Mouse (Mus musculus): Measurements from ENCODE around the gene Smyd1. TPM values are rescaled to one million over a fixed set of nuclear protein-coding genes. Genes with fewer than 3 reads are reported as not detected.

Smyd1 gene
- total RNA-seq (2023) = not detected

GRCm38 (mm10) chr6:71321826-71322283 lies at the start of gene Smyd1:
Gene Smyd1 (minus strand): TSS chr6:71322233.

DNA sequence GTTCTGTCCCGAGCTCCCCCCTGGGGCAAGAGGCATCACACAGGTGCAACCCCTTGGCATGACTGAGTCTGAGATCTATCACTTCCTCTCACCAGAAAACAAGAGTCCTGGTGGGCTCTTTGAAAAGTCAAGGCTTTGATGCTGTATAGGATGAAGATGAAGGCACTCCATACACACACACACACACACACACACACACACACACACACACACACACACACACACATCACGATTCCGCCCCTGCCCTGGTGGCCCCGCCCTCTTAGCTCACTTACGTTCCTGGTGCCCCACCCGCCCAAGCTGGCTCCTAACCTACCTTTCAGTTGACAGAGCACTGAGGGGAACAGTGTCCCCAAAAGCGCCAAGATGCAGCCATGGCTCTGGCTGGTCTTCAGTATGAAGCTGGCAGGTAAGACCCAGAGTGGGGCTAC lies 473 bp upstream of the Smyd1 start, which contains the start of gene Cd8b1:
Gene Cd8b1 (plus strand): TSS at position 298 of the 431 bp plus-strand sequence.

GRCm38 (mm10) chr6:71271389-71272315 lies 50.4 kb downstream of the Smyd1 start, which contains the start of gene Krcc1:
Gene Krcc1 (plus strand): TSS chr6:71271677.

DNA sequence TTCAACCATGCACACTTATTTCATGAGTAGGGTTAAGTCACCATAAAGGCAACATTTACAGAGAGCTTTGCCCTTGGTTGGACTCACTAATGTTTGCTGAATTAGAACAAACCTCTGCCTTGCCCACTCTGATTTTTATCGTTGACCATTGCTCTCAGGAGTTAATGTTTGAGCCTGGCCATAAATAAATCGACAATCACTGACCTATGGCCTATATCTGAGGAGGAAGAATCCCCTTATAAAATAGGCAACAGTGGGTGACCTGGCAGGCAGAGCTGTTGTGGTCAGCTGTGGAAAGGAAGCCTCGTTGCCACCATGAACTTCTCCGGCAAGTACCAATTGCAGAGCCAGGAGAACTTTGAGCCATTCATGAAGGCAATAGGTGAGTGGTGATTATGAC lies 122.4 kb downstream of the Smyd1 start, which contains the start of gene Fabp1:
Gene Fabp1 (plus strand): TSS at position 216 of the 400 bp plus-strand sequence.

Other genes with a start within 250 kb of the Smyd1 start
- 1 to 10 TPM in 1 of 2 experiments, under 1 TPM in 1; 0.58 to 2.3 TPM for gene Thnsl2, start 177.8 kb downstream of the Smyd1 start, total RNA-seq (2023)
- not detected for gene Fabp1, start 122.4 kb downstream of the Smyd1 start, total RNA-seq (2023)
- 10 to 100 TPM; 35.6 to 37.8 TPM for gene Krcc1, start 50.6 kb downstream of the Smyd1 start, total RNA-seq (2023)
- under 1 TPM; 0.66 to 0.70 TPM for gene Cd8b1, start 555 bp upstream of the Smyd1 start, total RNA-seq (2023)
- 1 to 10 TPM; 1.8 to 1.9 TPM for gene Cd8a, start 51.2 kb upstream of the Smyd1 start, total RNA-seq (2023)
- 10 to 100 TPM; 54.6 to 57.8 TPM for gene Rmnd5a, start 118.4 kb upstream of the Smyd1 start, total RNA-seq (2023)
- 10 to 100 TPM; 26.0 to 31.8 TPM for gene Rnf103, start 171.7 kb upstream of the Smyd1 start, total RNA-seq (2023)
- 10 to 100 TPM; 68.4 to 80.2 TPM for gene Chmp3, start 221.6 kb upstream of the Smyd1 start, total RNA-seq (2023)